Mouse (Mus musculus) liver, postnatal 0 days (tissue): ENCODE measurements at regions not wholly inside any gene's neighbourhood (a gene's known extent, or its start where the extent isn't known, plus 50 kb on each side); places are given as distances from the start of the nearest gene placed in this dataset.

ENCODE experiments used
- CTCF ChIP-seq: sonication (generic); IDR thresholded peaks from 2 replicates; pipeline ENCODE4 v1.5.1; 2016; ENCODE audit warnings: antibody characterized with exemption, low read depth
- EP300 ChIP-seq: IDR thresholded peaks from 2 replicates; pipeline ENCODE4 v1.6.1; 2016; ENCODE audit warnings: antibody characterized with exemption, low read depth, mild to moderate bottlenecking

DNA sequence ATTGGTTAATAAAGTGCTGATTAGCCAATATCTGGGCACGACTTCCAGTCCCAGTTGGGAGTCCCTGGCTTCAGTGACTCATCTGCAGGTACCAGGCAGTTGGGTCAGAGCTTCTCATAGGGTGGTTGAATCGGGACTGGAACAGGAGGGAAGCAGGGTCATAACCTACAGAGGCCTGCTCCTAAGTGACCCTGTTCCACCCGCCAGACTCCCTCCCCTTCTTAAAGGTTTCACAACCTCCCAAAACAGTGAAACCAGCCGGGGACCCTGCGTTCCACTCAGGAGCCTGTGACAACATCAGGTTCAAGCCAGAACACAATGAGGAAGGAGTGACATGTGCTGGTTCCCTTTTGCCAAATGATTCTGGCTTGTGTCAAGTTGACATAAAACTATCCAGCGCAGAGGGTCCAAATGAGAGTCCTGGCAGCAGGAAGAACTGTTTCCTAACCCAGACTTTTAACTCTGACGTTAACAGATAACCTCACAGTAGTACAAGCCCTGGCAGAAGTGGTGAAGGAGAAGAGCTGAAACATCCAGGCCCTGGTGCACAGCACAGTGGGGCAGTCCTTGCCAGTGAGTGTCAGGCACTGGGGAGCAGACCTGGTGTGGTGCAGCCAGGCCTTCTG lies 151.1 kb upstream of the Ywhaq start:
- TF ChIP-seq CTCF (no peak), EP300 (no peak)
